Mouse (Mus musculus) stomach, postnatal 0 days (tissue): ENCODE data around the gene Thrb. TPM values are rescaled to one million over a fixed set of nuclear protein-coding genes. Genes with fewer than 3 reads are reported as not detected.

Experiments used
- ATAC-seq: fragments of 200-750 bp; cut with Nextera tagmentation; 2 replicates; pipeline ENCODE4 v1.8.0; 2017; ENCODE audit not compliant: low FRiP score, low TSS enrichment
- DNase-seq: peaks from one replicate; pipeline ENCODE4 v3.0.0-alpha.2; 2016; ENCODE audit warnings: low spot score
- H3K27ac ChIP-seq: fragments of 300-500 bp; sonication (generic); replicated peaks from 2 replicates; pipeline ENCODE4 v1.5.1; 2014; ENCODE audit warnings: mild to moderate bottlenecking, control low read depth
- H3K27me3 ChIP-seq: fragments of 300-500 bp; sonication (generic); 2 replicates; pipeline ENCODE4 v1.6.1; 2014; ENCODE audit warnings: low read length; ENCODE audit not compliant: control insufficient read depth, insufficient read depth
- H3K36me3 ChIP-seq: fragments of 300-500 bp; sonication (generic); 2 replicates; pipeline ENCODE4 v1.6.1; 2014; ENCODE audit warnings: low read length, mixed read lengths; ENCODE audit not compliant: control insufficient read depth, insufficient read depth
- H3K4me1 ChIP-seq: fragments of 300-500 bp; sonication (generic); replicated peaks from 2 replicates; pipeline ENCODE4 v1.6.1; 2014; ENCODE audit warnings: antibody characterized with exemption; ENCODE audit not compliant: control insufficient read depth, insufficient read depth
- H3K4me2 ChIP-seq: fragments of 300-500 bp; sonication (generic); replicated peaks from 2 replicates; pipeline ENCODE4 v1.6.1; 2014; ENCODE audit warnings: low read depth, mild to moderate bottlenecking, control low read depth, moderate library complexity
- H3K4me3 ChIP-seq: fragments of 300-500 bp; sonication (generic); 2 replicates; pipeline ENCODE4 v1.5.1; 2014; ENCODE audit warnings: low read depth, low read length, control low read depth
- H3K9ac ChIP-seq: fragments of 300-500 bp; sonication (generic); 2 replicates; pipeline ENCODE4 v1.6.1; 2014; ENCODE audit warnings: mild to moderate bottlenecking, low read length, control low read depth, mixed read lengths
- H3K9me3 ChIP-seq: fragments of 300-500 bp; sonication (generic); 2 replicates; pipeline ENCODE4 v1.6.1; 2016; ENCODE audit warnings: low read length; ENCODE audit not compliant: control insufficient read depth
- CTCF ChIP-seq: IDR thresholded peaks from 2 replicates; pipeline ENCODE4 v1.5.1; 2016; ENCODE audit warnings: antibody characterized with exemption, low read depth, mild to moderate bottlenecking, moderate library complexity
- EP300 ChIP-seq: optimal IDR thresholded peaks from 2 replicates; pipeline ENCODE3; 2016; ENCODE audit warnings: antibody characterized with exemption
- WGBS: fragments of 180-500 bp; shearing (Covaris S2); extraction: QIAGEN DNeasy Blood & Tissue Kit; methylation state at CpG from one replicate; pipeline ENCODE4 v1.1.7; 2014; 5-methylcytosine and 5-hydroxymethylcytosine counted together
- polyA plus RNA-seq: library from polyadenylated mRNA; unstranded; fragments of >200 nt; fragmentation: Nextera tagmentation; extraction: Ambion mirVana; gene quantifications from 2 replicates; pipeline ENCODE4 v1.2.1, GENCODE M21; 2015

The Thrb gene
- polyA plus RNA-seq, 1 experiment from 2014 or later, result 4.8 TPM

DNA sequence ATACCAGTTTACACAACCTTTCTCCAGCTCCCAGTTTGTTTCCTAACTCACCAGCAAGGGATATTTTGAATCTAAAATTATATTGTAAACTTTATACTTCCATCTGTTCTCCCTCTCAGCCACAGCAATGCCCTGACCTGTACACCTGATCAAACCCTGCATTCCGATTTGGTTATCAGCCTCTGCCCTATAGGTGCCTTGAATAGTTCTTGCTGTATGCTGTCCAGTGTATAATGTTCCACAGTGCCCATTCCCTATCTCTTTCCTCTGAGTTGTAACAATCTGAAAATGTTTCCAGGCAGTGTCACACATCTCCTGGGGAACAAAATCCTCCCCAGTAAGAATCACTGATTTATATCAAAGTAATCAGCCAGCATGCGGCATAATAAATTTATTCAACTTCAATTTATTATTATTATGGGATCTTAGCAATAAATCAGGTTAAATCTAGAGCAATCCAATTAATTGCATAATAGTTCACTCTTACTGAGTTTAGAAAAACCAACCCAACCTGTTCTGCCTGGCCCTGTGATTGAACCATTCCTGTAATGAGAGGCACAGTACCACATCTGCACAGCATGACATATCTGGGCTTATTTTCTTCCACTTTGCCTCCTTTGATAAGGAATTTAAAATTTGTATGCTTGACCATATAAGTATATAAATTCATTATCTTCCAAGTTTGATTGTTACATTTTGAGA, 73.2 kb downstream of the Thrb start:
- no peaks in the 10 kb centered on the region for H3K27me3 ChIP-seq
- no peak overlapping the region for H3K4me2 ChIP-seq
- WGBS, result 57% methylated on average over 2 of the region's 2 CpGs
- no peaks in the 10 kb centered on the region for H3K36me3 ChIP-seq
- H3K27ac ChIP-seq, result no peak overlapping the region
- no peak for TF ChIP-seq CTCF
- TF ChIP-seq EP300, result peak; percentile 34
- DNase-seq (no peak), ATAC-seq (no peak)
- H3K9ac ChIP-seq, result no peak overlapping the region
- H3K4me1 ChIP-seq, result no peaks in the 10 kb centered on the region
- H3K4me3 ChIP-seq, result no peak overlapping the region
- H3K9me3 ChIP-seq, result no peaks in the 10 kb centered on the region

DNA sequence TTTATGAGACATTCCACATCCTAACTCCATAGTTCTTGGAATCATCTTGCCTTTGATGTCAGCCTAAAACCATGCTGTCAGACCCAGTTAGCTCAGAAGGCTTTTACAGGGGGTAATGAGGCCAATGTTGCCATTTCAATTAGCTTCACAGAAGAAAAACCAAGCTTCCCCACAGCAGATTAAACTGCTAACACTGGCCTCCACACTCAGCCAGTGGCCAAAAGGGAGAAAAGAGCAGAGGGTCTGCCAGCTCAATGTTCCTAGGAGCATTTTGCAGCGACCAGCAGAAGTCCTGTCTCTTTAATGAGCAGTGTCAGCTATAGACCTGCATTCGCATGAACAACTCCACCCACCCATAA, 73.7 kb downstream of the Thrb start:
- Histone ChIP-seq H3K36me3 (no peaks in the 10 kb centered on the region), H3K9me3 (no peaks in the 10 kb centered on the region), H3K9ac (no peak overlapping the region), H3K4me1 (no peaks in the 10 kb centered on the region), H3K27me3 (no peaks in the 10 kb centered on the region), H3K4me3 (no peak overlapping the region), H3K4me2 (no peak overlapping the region), H3K27ac (no peak overlapping the region)
- TF ChIP-seq EP300 (no peak), CTCF (no peak)
- WGBS, result 74% methylated on average over 2 of the region's 2 CpGs
- DNase-seq (no peak), ATAC-seq (no peak)

DNA sequence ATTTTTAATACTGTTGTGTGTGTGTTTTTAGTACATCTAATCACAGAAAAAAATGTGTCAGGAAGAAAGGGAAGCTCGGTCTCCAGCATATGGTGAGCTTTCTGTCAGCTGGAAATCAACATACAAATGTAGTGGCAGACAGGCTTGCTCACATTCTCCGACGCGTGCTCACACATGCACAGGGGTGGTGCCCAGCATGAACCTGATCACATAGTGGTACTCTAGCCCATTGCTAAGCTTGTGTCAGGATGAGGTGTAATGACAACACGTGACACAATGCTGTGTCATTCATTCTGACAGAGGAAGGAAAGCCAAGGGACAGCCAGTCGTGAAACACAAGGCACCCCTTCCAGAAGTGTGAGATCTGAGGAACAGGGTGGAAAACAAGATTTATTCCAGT, 75.4 kb downstream of the Thrb start:
- H3K4me2 ChIP-seq, result no peak overlapping the region
- H3K27me3 ChIP-seq, result no peaks in the 10 kb centered on the region
- no peaks in the 10 kb centered on the region for H3K9me3 ChIP-seq
- DNase-seq, result no peak
- TF ChIP-seq CTCF, result no peak
- no peak for TF ChIP-seq EP300
- H3K4me3 ChIP-seq, result no peak overlapping the region
- H3K9ac ChIP-seq, result no peak overlapping the region
- no peaks in the 10 kb centered on the region for H3K36me3 ChIP-seq
- ATAC-seq, result no peak
- H3K27ac ChIP-seq, result no peak overlapping the region; the same call in 1 of the 2 replicates
- H3K4me1 ChIP-seq, result no peaks in the 10 kb centered on the region
- 64% methylated on average over 6 of the region's 6 CpGs for whole genome bisulfite sequencing

DNA sequence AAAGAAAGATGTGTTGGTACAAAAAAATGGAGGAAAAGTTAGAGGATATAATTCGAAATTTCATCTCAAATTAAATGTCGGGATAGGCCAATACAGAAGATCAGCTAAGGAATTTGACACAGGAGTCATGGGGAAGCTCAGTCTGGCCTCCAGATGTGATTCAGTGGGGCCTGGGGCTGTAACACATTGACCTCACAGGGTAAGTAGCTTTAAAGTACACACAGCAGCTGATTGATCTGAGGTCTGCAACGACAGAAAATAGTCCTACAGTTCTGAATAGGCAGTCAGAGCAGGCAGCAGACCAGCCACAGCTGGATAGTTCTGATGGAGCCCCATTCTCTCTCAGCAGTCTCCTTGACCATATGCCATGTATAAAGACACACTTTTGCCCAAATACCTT, 80.8 kb downstream of the Thrb start:
- Histone ChIP-seq H3K36me3 (no peaks in the 10 kb centered on the region), H3K27me3 (no peaks in the 10 kb centered on the region), H3K9me3 (no peaks in the 10 kb centered on the region), H3K27ac (no peak overlapping the region), H3K4me1 (no peaks in the 10 kb centered on the region), H3K9ac (no peak overlapping the region), H3K4me2 (no peak overlapping the region), H3K4me3 (no peak overlapping the region)
- no peak for DNase-seq
- TF ChIP-seq EP300 (no peak), CTCF (no peak)
- WGBS, result 43% methylated on average over 3 of the region's 3 CpGs
- no peak for ATAC-seq

DNA sequence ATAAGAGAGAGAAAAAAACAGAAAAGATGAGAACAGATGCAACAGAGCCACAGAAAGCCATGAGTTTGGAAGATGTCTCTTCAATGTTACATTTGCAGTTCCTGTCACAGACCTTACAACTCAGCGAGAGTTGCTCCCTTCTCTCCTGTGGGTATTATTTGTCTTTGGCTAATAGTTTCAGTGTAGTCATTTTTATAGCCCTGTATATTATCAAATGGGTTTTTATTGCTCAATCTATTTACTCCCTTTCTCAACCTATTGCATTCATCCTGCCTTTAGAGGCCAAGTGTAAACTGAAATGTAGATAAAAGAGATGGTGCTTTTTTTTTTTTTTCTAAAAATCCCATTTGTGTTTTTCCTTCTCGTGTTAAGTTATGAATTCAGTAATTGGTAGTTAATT, 82.2 kb downstream of the Thrb start:
- no peaks in the 10 kb centered on the region for H3K9me3 ChIP-seq
- 54% methylated on average over 2 of the region's 2 CpGs for WGBS
- H3K36me3 ChIP-seq, result no peaks in the 10 kb centered on the region
- no peak overlapping the region for H3K9ac ChIP-seq
- DNase-seq (no peak), ATAC-seq (no peak)
- H3K4me3 ChIP-seq, result no peak overlapping the region
- no peak overlapping the region for H3K4me2 ChIP-seq
- no peaks in the 10 kb centered on the region for H3K27me3 ChIP-seq
- H3K4me1 ChIP-seq, result no peaks in the 10 kb centered on the region
- no peak overlapping the region for H3K27ac ChIP-seq
- TF ChIP-seq EP300 (no peak), CTCF (no peak)

DNA sequence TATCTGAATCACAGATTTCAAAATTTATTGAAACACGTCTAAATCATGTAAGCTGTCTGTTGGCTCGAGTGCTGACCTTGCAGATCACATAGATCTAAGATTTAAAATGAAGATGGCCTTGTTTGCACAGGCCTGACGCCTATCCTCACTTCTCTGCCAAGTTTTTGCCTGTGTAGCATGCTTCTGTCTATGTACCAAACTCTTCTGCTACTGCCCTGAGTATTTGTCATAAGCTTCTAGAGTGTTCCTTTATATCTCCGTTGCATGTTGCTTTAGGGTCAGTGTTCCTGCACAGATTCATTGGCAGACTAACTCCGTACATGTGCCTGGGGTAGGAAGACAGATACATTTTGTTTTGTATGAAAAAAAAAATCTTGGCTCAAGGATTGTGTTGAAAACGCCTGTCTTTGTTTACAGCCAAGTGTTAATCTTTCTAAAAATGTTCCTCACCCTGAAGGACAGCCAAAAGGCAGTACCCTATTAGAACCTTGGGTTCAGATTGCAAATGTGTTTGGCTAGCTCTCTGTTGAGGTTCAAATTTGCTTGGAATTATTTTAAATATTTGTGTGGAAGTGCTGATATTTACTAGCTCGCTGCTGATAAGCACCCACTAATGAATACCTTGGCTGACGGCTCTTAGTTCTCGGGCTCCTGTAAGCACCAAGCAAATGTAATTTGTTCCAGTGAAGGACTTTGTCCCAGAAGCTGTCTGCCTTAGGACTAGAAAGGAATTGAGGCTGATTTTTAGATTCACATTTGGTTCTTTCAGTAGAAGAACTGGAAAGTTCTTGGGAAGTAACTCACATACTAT, 83.0 kb downstream of the Thrb start:
- 29% methylated on average over 9 of the region's 9 CpGs for WGBS
- DNase-seq (no peak), ATAC-seq (no peak)
- no peak overlapping the region; the same call in 1 of the 2 replicates for H3K4me2 ChIP-seq
- no peaks in the 10 kb centered on the region for H3K36me3 ChIP-seq
- no peaks in the 10 kb centered on the region for H3K4me1 ChIP-seq
- no peak overlapping the region for H3K4me3 ChIP-seq
- no peaks in the 10 kb centered on the region for H3K9me3 ChIP-seq
- no peak overlapping the region for H3K9ac ChIP-seq
- no peaks in the 10 kb centered on the region for H3K27me3 ChIP-seq
- 0 out of 2 replicates have a peak overlapping the region, but pooled peaks have one; percentile 8 for H3K27ac ChIP-seq
- TF ChIP-seq CTCF (no peak), EP300 (no peak)
